Mouse (Mus musculus) liver, embryonic 14.5 days (tissue): ENCODE measurements at regions not wholly inside any gene's neighbourhood (a gene's known extent, or its start where the extent isn't known, plus 50 kb on each side); places are given as distances from the start of the nearest gene placed in this dataset.

Source experiments
- ATAC-seq: fragments of 200-750 bp; cut with Nextera tagmentation; 2 replicates; pipeline ENCODE4 v1.8.0; 2017; ENCODE audit warnings: moderate number of reproducible peaks, mild to moderate bottlenecking, moderate library complexity; ENCODE audit not compliant: insufficient read depth
- DNase-seq, 3 experiments: peaks; one replicate each; pipeline ENCODE4 v3.0.0-alpha.2; 2012 to 2013; ENCODE audit warnings: low read depth in 3 of 3, low spot score in 3 of 3
- H3K27ac ChIP-seq: fragments of 300-500 bp; sonication (generic); 2 replicates; pipeline ENCODE4 v1.5.1; 2014; ENCODE audit warnings: moderate library complexity, mild to moderate bottlenecking, control low read depth, inconsistent platforms
- H3K27me3 ChIP-seq: fragments of 300-500 bp; sonication (generic); 2 replicates; pipeline ENCODE4 v1.6.1; 2014; ENCODE audit warnings: mild to moderate bottlenecking, low read length, moderate library complexity; ENCODE audit not compliant: control insufficient read depth, insufficient read depth
- H3K36me3 ChIP-seq: fragments of 300-500 bp; sonication (generic); replicated peaks from 2 replicates; pipeline ENCODE4 v1.6.1; 2014; ENCODE audit warnings: low read depth; ENCODE audit not compliant: control insufficient read depth, insufficient read depth
- H3K4me1 ChIP-seq, 2 experiments: fragments of 200-500 bp in 1 of 2; fragments of 300-500 bp in 1 of 2; sonication (generic) in 1 of 2; replicated peaks; 2 replicates each; pipeline ENCODE4 v1.6.1; 2012 to 2014; ENCODE audit warnings: antibody characterized with exemption in 1 of 2, inconsistent platforms in 1 of 2, low read length in 1 of 2; ENCODE audit not compliant: control insufficient read depth in 2 of 2, insufficient read depth in 2 of 2
- H3K4me2 ChIP-seq: fragments of 300-500 bp; sonication (generic); 2 replicates; pipeline ENCODE4 v1.6.1; 2014; ENCODE audit warnings: low read depth, mild to moderate bottlenecking, control low read depth, moderate library complexity
- H3K4me3 ChIP-seq, 2 experiments: fragments of 200-500 bp in 1 of 2; fragments of 300-500 bp in 1 of 2; sonication (generic) in 1 of 2; 2 replicates each; pipeline ENCODE4 v1.5.1; 2012 to 2014; ENCODE audit warnings: low read depth in 2 of 2, low read length in 2 of 2, mild to moderate bottlenecking in 2 of 2, control low read depth in 1 of 2, inconsistent platforms in 1 of 2, moderate library complexity in 1 of 2; ENCODE audit not compliant: insufficient read depth in 1 of 2
- H3K9ac ChIP-seq: fragments of 300-500 bp; sonication (generic); replicated peaks from 2 replicates; pipeline ENCODE4 v1.6.1; 2014; ENCODE audit warnings: mild to moderate bottlenecking, control low read depth, moderate library complexity
- H3K9me3 ChIP-seq: fragments of 300-500 bp; sonication (generic); 2 replicates; pipeline ENCODE4 v1.6.1; 2016; ENCODE audit warnings: low read length, mixed read lengths; ENCODE audit not compliant: control insufficient read depth
- CTCF ChIP-seq: IDR thresholded peaks from 2 replicates; pipeline ENCODE4 v1.5.1; 2016; ENCODE audit warnings: antibody characterized with exemption, low read depth, control low read depth
- EP300 ChIP-seq: IDR thresholded peaks from 2 replicates; pipeline ENCODE4 v1.6.1; 2016; ENCODE audit warnings: antibody characterized with exemption, low read depth
- WGBS: fragments of 180-500 bp; shearing (Covaris S2); extraction: QIAGEN DNeasy Blood & Tissue Kit; methylation state at CpG from one replicate; pipeline ENCODE4 v1.1.7; 2014; ENCODE audit not compliant: insufficient replicate concordance; 5-methylcytosine and 5-hydroxymethylcytosine counted together

DNA sequence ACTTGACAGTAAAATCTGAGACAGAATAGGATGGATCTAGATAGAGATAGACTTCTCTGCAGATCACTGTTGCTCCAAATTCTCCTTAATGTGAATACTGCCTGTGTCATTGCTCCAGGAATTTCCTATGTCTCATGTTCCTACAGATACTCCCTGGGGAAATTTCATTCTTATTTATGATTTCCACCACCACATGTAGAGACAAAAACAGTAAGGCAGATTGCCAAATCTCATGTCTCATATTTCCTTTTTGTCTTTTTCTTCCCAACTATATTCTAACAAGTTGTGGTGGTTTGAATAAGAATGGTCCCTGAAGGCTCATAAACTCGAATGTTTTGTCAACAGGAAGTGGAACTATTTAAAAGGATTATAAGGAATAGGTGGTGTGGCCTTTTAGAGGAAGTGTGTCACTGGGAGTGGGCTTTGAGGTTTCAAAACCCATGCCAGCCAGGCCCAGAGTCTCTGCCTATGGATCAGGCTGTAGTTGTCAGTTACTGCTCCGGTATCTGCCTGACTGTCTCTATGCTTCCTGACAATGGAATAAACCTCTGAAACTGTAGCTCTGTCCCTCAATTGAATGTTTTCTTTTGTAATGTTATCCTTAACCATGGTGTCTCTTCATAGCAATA lies 234.3 kb upstream of the Tet2 start:
- H3K9ac ChIP-seq: no peak overlapping the region
- no peak for TF ChIP-seq EP300
- TF ChIP-seq CTCF: no peak
- DNase-seq (no peak), ATAC-seq (no peak)
- H3K4me1 ChIP-seq: no peaks in the 10 kb centered on the region
- H3K27ac ChIP-seq: no peak overlapping the region
- WGBS: 38% methylated on average over 2 of the region's 2 CpGs
- H3K9me3 ChIP-seq: no peaks in the 10 kb centered on the region
- no peak overlapping the region for H3K4me3 ChIP-seq
- no peaks in the 10 kb centered on the region for H3K27me3 ChIP-seq
- no peaks in the 10 kb centered on the region for H3K36me3 ChIP-seq
- H3K4me2 ChIP-seq: no peak overlapping the region

DNA sequence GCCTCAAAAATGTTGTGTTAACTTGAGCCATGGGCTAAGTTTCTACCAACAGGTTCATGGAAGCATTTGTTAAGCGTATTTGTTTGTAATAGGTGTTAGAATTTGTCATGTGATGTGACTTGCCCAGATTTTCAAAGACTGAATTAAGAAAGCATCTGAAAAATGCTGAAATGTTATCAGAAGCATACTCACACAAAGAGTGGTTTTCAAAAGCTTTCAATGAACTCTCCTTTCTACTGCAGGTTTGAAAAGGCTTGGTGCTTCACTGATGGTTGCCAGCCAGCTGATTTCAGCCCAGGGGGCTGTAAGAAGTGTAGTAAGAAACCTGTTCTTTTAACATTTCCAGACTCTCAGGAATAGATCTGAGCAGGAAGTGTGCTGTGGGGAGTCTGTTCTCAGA lies 238.1 kb upstream of the Tet2 start:
- no peak overlapping the region for H3K9ac ChIP-seq
- H3K4me2 ChIP-seq: no peak overlapping the region
- no peaks in the 10 kb centered on the region for H3K27me3 ChIP-seq
- no peaks in the 10 kb centered on the region for H3K9me3 ChIP-seq
- no peak for TF ChIP-seq CTCF
- no peak for TF ChIP-seq EP300
- H3K36me3 ChIP-seq: no peaks in the 10 kb centered on the region
- no peak overlapping the region for H3K4me3 ChIP-seq
- no peak for DNase-seq
- H3K4me1 ChIP-seq: no peaks in the 10 kb centered on the region
- no peak overlapping the region for H3K27ac ChIP-seq
- 45% methylated on average over 1 of the region's 1 CpGs for WGBS
- no peak for ATAC-seq

DNA sequence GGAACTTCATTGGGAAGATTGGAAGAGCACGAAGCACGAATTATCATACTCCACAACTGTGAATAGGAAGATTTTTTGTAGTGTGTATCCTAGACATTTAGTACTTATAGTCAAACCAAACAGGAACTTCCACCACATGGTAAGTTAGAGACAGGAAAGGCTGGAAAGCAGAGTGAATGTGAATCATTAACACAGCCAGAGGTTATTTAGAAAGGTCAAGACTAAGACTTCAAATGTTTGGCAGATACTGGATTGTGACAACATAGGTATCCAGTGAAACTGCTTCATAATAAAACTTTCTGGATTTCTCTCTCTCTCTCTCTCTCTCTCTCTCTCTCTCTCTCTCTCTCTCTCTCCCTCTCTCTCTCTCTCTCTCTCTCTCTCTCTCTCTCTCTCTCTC lies 246.4 kb upstream of the Tet2 start:
- no peaks in the 10 kb centered on the region for H3K27me3 ChIP-seq
- no peaks in the 10 kb centered on the region for H3K36me3 ChIP-seq
- H3K9me3 ChIP-seq: no peaks in the 10 kb centered on the region
- H3K4me2 ChIP-seq: no peak overlapping the region
- ATAC-seq (no peak), DNase-seq (no peak)
- H3K4me3 ChIP-seq: no peak overlapping the region
- TF ChIP-seq EP300 (no peak), CTCF (no peak)
- WGBS: 60% methylated on average over 2 of the region's 2 CpGs
- H3K9ac ChIP-seq: no peak overlapping the region
- no peak overlapping the region for H3K27ac ChIP-seq
- H3K4me1 ChIP-seq: no peaks in the 10 kb centered on the region

DNA sequence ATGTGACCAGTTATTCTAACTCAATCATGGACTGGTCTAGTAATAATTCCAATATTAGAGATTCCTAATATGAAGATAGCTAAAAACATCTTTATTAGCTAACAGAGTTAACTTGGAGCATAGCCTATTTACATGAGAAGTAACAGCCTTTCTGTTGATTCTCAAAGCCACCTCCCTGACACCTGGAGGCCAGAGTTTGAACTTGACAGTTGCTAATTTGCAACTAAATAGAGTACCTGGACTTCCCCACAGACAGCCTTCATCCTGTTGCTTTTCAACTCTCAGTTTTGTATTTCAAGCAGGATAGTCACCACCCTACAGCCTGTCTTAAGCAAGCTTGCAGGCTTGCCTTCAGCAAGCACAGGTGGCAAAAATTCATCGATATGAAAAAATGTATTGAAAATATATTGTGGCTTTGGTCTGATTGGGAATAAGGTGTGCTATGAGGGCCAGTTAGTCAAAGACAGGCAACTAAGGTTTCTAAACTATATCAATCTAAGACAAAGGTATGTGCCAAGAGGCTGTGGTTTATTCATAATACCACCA lies 264.1 kb upstream of the Tet2 start:
- Histone ChIP-seq H3K9ac (no peak overlapping the region), H3K4me2 (no peak overlapping the region), H3K4me3 (no peak overlapping the region), H3K27me3 (no peaks in the 10 kb centered on the region), H3K36me3 (no peaks in the 10 kb centered on the region), H3K9me3 (no peaks in the 10 kb centered on the region), H3K4me1 (no peaks in the 10 kb centered on the region), H3K27ac (no peak overlapping the region)
- TF ChIP-seq EP300 (no peak), CTCF (no peak)
- ATAC-seq: no peak
- DNase-seq: no peak
- 58% methylated on average over 1 of the region's 1 CpGs for WGBS

DNA sequence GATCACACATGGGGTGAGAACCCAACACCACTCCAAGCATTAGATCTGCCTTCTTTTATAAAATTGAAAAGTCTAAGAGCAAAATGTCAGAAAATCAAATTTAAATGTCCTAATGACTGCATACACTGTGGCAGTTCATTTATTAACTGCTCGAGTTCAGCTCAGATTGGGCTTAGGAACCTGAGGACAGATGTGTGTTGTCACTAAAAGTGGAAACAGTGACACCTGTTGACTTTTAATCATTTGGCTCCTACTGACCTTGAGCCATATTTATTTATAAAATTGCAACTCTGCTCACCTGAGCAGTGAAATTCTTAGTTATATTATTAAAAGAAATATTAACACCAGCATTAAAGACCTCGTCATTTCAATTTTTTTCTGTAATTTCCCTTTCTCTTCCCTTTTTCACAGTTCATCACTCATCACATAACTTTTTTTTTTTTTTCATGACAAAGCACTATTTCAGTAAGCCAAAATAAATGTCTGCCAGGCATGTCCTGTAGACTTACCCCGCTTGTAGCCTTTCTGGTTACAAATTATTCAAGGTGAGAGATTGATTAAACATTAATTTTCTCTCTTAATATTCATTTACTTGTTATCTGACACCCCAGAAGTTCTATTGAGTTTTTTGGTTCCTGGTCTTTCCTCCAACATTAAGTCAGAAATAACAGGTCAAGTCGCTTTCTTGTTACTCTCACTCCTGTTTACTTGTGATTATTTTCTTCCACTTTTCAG lies 274.2 kb upstream of the Tet2 start:
- H3K4me1 ChIP-seq: no peaks in the 10 kb centered on the region
- H3K36me3 ChIP-seq: no peaks in the 10 kb centered on the region
- TF ChIP-seq EP300 (no peak), CTCF (no peak)
- 49% methylated on average over 4 of the region's 4 CpGs for WGBS
- no peak overlapping the region for H3K4me2 ChIP-seq
- no peaks in the 10 kb centered on the region for H3K9me3 ChIP-seq
- no peak overlapping the region for H3K4me3 ChIP-seq
- DNase-seq (no peak), ATAC-seq (no peak)
- H3K9ac ChIP-seq: no peak overlapping the region
- no peaks in the 10 kb centered on the region for H3K27me3 ChIP-seq
- no peak overlapping the region for H3K27ac ChIP-seq
